Mouse (Mus musculus) lung, adult 2 months (tissue): ENCODE data around the gene Pomt2.

Source experiments
- CTCF ChIP-seq: fragments of 200-500 bp; IDR thresholded peaks from 2 replicates; pipeline ENCODE4 v1.5.1; 2011; ENCODE audit warnings: mild to moderate bottlenecking, low read length, control low read depth; ENCODE audit not compliant: insufficient read depth
- POLR2A ChIP-seq: fragments of 200-500 bp; IDR thresholded peaks from 2 replicates; pipeline ENCODE4 v1.6.1; 2011; ENCODE audit warnings: low read depth, mild to moderate bottlenecking, control low read depth, low read length, borderline replicate concordance; ENCODE audit errors: extremely low read depth

DNA sequence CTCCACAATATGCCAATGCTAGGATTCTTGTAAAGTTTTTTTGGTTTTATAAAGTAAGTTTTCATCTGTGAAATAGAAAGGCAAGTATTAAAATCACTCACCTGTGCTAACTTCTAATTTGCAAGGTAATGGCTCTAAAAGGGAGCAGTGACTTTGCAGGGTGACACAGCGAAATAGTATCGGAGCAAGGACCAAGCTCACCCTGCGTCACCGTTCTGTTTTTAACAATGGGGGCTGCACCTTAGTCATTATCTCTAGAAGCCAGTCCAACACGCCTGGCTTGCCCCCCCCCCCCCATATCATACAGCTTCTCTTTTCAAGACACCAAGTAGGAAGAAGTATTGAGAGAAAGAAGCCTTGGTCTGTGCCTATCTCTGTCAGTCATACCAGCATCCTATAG lies 13.0 kb upstream of the Pomt2 start:
- TF ChIP-seq POLR2A (no peak), CTCF (no peak)
